Mouse (Mus musculus) ES-E14 (cell line): ENCODE results near the gene Ube3b.

Source experiments
- CHD2 ChIP-seq: IDR thresholded peaks from 2 replicates; pipeline ENCODE4 v1.6.1; 2014; ENCODE audit warnings: mild to moderate bottlenecking, low read depth, low read length, inconsistent platforms
- HCFC1 ChIP-seq: IDR thresholded peaks from 2 replicates; pipeline ENCODE4 v1.6.1; 2012; ENCODE audit warnings: low read length, inconsistent platforms, borderline replicate concordance; ENCODE audit not compliant: insufficient read depth
- MAFK ChIP-seq: IDR thresholded peaks from 2 replicates; pipeline ENCODE4 v1.6.1; 2014; ENCODE audit warnings: mild to moderate bottlenecking, low read depth, low read length, inconsistent platforms; ENCODE audit not compliant: insufficient read depth
- ZNF384 ChIP-seq: IDR thresholded peaks from 2 replicates; pipeline ENCODE4 v1.6.1; 2012; ENCODE audit warnings: low read depth, low read length, inconsistent platforms

- TF ChIP-seq ZNF384 (no peak), HCFC1 (peak; percentile 68; the same call in 1 of the 2 replicates), MAFK (no peak), CHD2 (no peak)
Measured at GRCm38 (mm10) chr5:114380209-114381012, at the start of gene Ube3b, which contains the start of gene Kctd10.
